Mouse (Mus musculus) midbrain, embryonic 15.5 days (tissue): Measurements from ENCODE around the gene Astl. TPM values are rescaled to one million over a fixed set of nuclear protein-coding genes. Genes with fewer than 3 reads are reported as not detected.

Experiments
- ATAC-seq: fragments of 200-750 bp; cut with Nextera tagmentation; replicated peaks from 2 replicates; pipeline ENCODE4 v1.8.0; 2017; ENCODE audit warnings: moderate TSS enrichment
- H3K27ac ChIP-seq: fragments of 300-500 bp; sonication (generic); 2 replicates; pipeline ENCODE4 v1.5.1; 2015; ENCODE audit warnings: mild to moderate bottlenecking, inconsistent platforms
- H3K27me3 ChIP-seq: fragments of 300-500 bp; sonication (generic); replicated peaks from 2 replicates; pipeline ENCODE4 v1.6.1; 2015; ENCODE audit warnings: inconsistent platforms
- H3K36me3 ChIP-seq: fragments of 300-500 bp; sonication (generic); replicated peaks from 2 replicates; pipeline ENCODE4 v1.6.1; 2015; ENCODE audit warnings: inconsistent platforms
- H3K4me1 ChIP-seq: fragments of 300-500 bp; sonication (generic); 2 replicates; pipeline ENCODE4 v1.6.1; 2015; ENCODE audit warnings: inconsistent platforms
- H3K4me2 ChIP-seq: fragments of 300-500 bp; sonication (generic); 2 replicates; pipeline ENCODE4 v1.6.1; 2015; ENCODE audit warnings: inconsistent platforms, mild to moderate bottlenecking, moderate library complexity
- H3K4me3 ChIP-seq: fragments of 300-500 bp; sonication (generic); 2 replicates; pipeline ENCODE4 v1.5.1; 2015; ENCODE audit warnings: mild to moderate bottlenecking, inconsistent platforms
- H3K9ac ChIP-seq: fragments of 300-500 bp; sonication (generic); 2 replicates; pipeline ENCODE4 v1.6.1; 2015; ENCODE audit warnings: mild to moderate bottlenecking, inconsistent platforms
- H3K9me3 ChIP-seq: fragments of 300-500 bp; sonication (generic); 2 replicates; pipeline ENCODE4 v1.6.1; 2016; ENCODE audit warnings: inconsistent platforms
- WGBS: fragments of 180-500 bp; shearing (Covaris S2); methylation state at CpG from one replicate; pipeline ENCODE4 v1.1.7; 2015; ENCODE audit warnings: mixed read lengths; 5-methylcytosine and 5-hydroxymethylcytosine counted together
- polyA plus RNA-seq: library from polyadenylated mRNA; unstranded; fragments of >200 nt; fragmentation: Nextera tagmentation; extraction: Ambion mirVana; gene quantifications from 2 replicates; pipeline ENCODE4 v1.2.1, GENCODE M21; 2015

The Astl gene
- polyA plus RNA-seq, 1 experiment from 2014 or later, result not detected

DNA sequence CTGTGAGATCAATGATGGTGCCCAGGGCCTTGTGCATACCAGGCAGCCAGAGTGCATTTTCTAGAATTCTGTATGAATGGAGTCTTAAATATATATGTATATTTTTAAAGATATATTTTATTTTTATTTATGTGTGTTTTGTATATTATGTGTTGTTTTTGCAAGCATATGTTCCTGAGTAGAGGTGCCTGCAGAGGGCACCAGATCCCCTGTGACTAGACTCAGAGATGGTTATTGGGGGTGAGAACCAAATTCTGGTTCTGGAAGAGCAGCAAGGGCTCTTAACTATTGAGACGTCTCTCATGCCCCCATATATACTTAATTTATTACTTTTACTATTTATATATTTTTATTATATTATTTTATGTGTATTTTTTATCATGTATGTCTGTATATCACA lies 27.2 kb upstream of the Astl start:
- Histone ChIP-seq H3K27ac (no peak overlapping the region), H3K36me3 (no peaks in the 10 kb centered on the region), H3K4me1 (no peaks in the 10 kb centered on the region), H3K9me3 (no peaks in the 10 kb centered on the region), H3K4me2 (no peak overlapping the region), H3K4me3 (no peak overlapping the region), H3K9ac (no peak overlapping the region), H3K27me3 (no peaks in the 10 kb centered on the region)
- ATAC-seq, result no peak
- 88% methylated on average over 1 of the region's 1 CpGs for WGBS

DNA sequence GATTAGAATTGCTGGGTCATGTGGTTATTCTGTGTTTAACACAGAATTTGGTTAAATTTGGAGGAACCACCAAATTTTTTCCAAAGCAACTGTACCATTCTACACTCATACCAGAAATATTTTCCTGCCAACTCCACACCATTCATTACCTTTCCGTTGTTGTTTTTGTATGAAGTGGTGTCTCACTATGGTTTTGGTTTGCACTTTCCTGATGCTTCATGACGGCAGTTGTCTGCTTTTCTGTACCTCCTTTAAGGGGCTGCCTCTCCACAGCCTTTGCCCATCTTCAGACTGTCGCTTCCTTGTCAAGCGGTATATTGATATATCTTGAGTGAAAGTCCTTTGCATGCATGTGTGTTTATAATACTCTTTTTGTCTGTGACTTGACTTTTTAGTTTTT lies 25.6 kb upstream of the Astl start:
- no peaks in the 10 kb centered on the region for H3K4me1 ChIP-seq
- 96% methylated on average over 4 of the region's 4 CpGs for WGBS
- H3K9ac ChIP-seq, result no peak overlapping the region
- H3K4me2 ChIP-seq, result no peak overlapping the region
- H3K4me3 ChIP-seq, result no peak overlapping the region
- H3K9me3 ChIP-seq, result no peaks in the 10 kb centered on the region
- no peaks in the 10 kb centered on the region for H3K36me3 ChIP-seq
- H3K27me3 ChIP-seq, result no peaks in the 10 kb centered on the region
- no peak overlapping the region for H3K27ac ChIP-seq
- ATAC-seq, result no peak

DNA sequence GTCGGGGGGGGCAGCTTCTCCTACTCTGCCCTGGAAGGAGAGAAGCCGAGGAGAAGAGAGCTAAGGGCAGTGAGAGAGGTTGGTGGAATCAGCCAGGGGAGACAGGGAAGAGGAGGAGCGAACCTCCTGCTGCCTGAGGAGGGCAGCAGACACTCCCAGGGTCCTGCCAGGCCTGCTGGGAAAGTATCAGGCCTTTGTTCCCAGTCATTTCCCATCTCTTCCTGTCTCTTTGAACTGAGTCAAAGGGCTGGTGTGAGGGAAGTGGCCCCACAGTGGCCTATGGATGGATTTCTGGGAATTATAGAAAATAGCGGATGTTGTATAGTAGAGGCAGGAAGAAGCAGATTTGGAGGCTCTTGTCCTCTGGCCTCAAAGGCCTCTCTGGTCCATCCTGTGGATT lies 24.6 kb upstream of the Astl start:
- ATAC-seq, result no peak
- Histone ChIP-seq H3K4me2 (no peak overlapping the region), H3K9me3 (no peaks in the 10 kb centered on the region), H3K27ac (no peak overlapping the region), H3K9ac (no peak overlapping the region), H3K27me3 (no peaks in the 10 kb centered on the region), H3K4me1 (no peaks in the 10 kb centered on the region), H3K4me3 (no peak overlapping the region), H3K36me3 (no peaks in the 10 kb centered on the region)
- 51% methylated on average over 4 of the region's 4 CpGs for WGBS

DNA sequence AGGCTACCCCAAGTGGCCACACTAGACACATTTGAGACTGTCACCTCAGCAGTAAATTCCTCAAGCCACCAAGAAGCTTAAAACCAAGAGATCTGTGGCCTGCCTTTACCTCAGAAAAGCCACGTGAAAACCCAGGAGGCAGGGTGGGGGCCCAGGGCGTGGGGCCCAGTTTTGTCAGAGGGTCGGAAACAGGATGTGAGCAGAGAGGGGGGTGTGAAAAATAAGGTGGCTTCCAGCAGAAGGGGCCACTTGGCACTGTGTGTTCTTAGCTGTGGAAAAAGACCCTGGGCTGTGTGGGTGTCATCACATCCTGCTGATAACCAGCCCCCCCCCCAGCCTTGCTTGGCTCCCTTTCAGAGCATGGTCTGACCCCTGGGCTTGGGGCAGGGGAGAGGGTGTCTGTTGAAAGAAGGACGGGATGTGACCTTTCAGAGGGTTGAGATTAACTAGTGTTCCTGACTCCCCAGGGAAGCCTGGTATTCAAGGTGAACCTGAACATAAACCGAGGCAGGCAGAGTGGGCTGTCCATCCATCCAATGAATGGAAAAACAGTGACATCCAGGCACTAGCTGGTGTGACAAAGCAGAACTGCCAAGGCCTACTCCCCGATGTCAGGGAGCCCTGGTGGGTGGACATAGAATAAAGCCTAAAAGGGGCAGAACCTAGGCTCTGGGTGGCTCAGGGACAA lies 23.8 kb upstream of the Astl start:
- Histone ChIP-seq H3K4me3 (no peak overlapping the region), H3K4me1 (no peaks in the 10 kb centered on the region), H3K9me3 (no peaks in the 10 kb centered on the region), H3K4me2 (no peak overlapping the region), H3K9ac (no peak overlapping the region), H3K27ac (no peak overlapping the region), H3K27me3 (no peaks in the 10 kb centered on the region), H3K36me3 (no peaks in the 10 kb centered on the region)
- ATAC-seq, result no peak
- 69% methylated on average over 6 of the region's 6 CpGs for WGBS

DNA sequence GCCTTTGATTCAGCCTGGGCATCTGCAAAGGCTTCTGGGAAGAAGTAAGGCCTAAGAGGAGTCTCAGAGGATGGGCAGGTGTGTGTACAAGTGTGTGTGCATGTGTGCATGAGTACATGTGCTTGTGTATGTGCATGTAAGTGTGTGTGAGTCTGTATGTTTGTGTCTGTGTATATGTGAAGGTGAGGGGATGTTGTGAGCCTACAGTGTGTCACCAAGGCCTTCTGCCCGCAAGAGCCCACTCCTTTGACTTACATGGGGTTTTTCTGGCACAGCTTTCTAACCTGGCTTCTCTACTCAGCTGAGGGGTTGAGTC lies 23.3 kb upstream of the Astl start:
- H3K9me3 ChIP-seq, result no peaks in the 10 kb centered on the region
- no peaks in the 10 kb centered on the region for H3K4me1 ChIP-seq
- no peaks in the 10 kb centered on the region for H3K27me3 ChIP-seq
- WGBS, result 83% methylated on average over 1 of the region's 1 CpGs
- no peak for ATAC-seq
- no peak overlapping the region for H3K4me2 ChIP-seq
- H3K4me3 ChIP-seq, result no peak overlapping the region
- no peaks in the 10 kb centered on the region for H3K36me3 ChIP-seq
- no peak overlapping the region for H3K9ac ChIP-seq
- H3K27ac ChIP-seq, result no peak overlapping the region

DNA sequence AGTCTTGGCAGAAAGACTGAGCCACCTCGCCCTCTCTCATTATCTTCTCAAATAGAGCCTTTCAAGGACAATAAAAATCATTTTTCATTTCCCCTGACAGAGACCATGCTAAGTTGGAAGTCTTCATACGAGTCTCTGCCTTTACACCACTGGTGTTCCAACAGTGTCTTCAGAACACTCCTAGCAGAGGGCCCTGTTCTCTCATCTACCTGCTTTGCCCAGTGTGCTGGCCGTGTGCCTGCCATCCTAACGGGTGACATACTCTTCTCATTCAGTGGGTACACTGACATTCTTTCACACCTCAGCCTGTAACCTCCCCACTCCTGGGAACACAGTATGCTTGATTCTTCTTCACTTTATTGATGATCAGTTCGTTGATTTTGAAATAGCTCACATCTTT lies 22.0 kb upstream of the Astl start:
- H3K4me2 ChIP-seq, result no peak overlapping the region
- no peaks in the 10 kb centered on the region for H3K36me3 ChIP-seq
- 83% methylated on average over 5 of the region's 5 CpGs for WGBS
- no peak overlapping the region for H3K4me3 ChIP-seq
- H3K9ac ChIP-seq, result no peak overlapping the region
- H3K27me3 ChIP-seq, result no peaks in the 10 kb centered on the region
- H3K27ac ChIP-seq, result no peak overlapping the region
- H3K4me1 ChIP-seq, result no peaks in the 10 kb centered on the region
- no peak for ATAC-seq
- no peaks in the 10 kb centered on the region for H3K9me3 ChIP-seq

DNA sequence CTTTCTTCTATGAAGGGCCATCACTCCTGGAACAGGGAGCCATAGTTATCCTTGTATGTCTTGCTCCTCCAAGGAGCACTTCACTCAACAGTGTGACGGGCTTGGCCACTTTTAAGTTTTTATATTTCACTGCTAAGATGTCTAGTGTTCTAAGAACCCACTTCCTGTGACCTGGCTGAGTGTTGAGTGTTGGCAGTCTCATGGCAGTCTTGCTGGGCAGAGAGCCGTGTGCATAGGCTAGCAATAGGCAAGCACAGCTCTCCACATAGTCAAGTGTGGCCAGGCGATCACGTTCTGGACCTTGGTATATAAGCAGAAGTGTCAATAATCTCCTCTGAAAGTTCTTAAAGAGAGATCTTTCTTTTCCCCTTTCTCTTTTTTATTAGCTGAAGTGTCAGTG lies 20.3 kb upstream of the Astl start:
- H3K36me3 ChIP-seq, result no peaks in the 10 kb centered on the region
- no peak overlapping the region for H3K4me2 ChIP-seq
- no peak overlapping the region for H3K4me3 ChIP-seq
- ATAC-seq, result no peak
- no peaks in the 10 kb centered on the region for H3K27me3 ChIP-seq
- H3K9me3 ChIP-seq, result no peaks in the 10 kb centered on the region
- WGBS, result 90% methylated on average over 4 of the region's 4 CpGs
- no peaks in the 10 kb centered on the region for H3K4me1 ChIP-seq
- H3K27ac ChIP-seq, result no peak overlapping the region
- no peak overlapping the region for H3K9ac ChIP-seq

DNA sequence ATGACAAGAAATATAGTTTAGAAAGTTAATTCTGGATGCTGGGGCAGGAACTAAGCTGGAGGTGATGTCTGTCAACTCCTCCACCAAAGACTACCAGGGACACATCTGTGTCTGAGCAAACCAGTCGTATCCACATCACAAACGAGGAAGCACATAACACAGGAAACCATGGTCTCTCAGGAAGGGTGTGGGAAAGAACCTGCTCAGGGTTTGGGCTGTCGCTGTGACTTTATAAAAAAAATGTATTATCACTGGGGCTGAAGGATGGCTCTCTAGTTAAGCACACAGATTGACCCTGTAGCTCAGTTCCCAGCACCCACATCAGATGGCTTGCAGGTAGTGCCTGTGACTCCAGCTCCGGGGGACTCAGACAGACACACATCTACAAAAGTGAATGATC lies 19.4 kb upstream of the Astl start:
- Histone ChIP-seq H3K27me3 (no peaks in the 10 kb centered on the region), H3K27ac (no peak overlapping the region), H3K36me3 (no peaks in the 10 kb centered on the region), H3K4me3 (no peak overlapping the region), H3K9ac (no peak overlapping the region), H3K9me3 (no peaks in the 10 kb centered on the region), H3K4me2 (no peak overlapping the region), H3K4me1 (no peaks in the 10 kb centered on the region)
- WGBS, result 90% methylated on average over 4 of the region's 4 CpGs
- no peak for ATAC-seq

DNA sequence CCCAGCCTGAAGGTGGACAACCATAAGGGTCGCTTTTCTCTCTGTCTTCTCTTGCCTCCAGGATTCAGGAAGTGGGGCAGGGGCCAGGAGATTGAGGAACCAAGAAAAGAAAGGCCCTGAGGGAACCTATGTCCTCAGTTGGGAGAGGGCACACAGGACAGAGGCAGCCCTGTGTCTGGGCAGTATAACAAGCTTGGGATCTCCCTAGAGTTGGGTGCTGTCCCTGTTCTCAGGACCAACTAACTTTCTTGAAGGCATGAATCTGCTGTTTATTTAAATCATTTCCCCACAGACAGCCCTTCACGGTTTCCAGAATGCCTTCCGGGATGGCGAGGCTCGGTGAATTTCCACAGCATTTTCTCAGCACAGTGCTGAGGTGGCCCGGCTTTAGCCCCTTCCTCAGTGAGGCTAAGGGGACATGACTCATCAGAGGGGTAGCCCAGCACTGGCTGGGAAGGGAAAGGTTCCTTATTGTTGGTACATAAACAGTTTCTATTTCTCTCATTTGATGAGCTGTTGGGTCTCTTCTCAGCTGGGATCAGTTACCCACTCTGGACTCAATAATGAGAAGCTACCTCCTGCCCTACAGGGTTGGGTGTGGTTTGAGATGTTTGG lies 15.7 kb upstream of the Astl start:
- no peaks in the 10 kb centered on the region for H3K4me1 ChIP-seq
- no peak for ATAC-seq

DNA sequence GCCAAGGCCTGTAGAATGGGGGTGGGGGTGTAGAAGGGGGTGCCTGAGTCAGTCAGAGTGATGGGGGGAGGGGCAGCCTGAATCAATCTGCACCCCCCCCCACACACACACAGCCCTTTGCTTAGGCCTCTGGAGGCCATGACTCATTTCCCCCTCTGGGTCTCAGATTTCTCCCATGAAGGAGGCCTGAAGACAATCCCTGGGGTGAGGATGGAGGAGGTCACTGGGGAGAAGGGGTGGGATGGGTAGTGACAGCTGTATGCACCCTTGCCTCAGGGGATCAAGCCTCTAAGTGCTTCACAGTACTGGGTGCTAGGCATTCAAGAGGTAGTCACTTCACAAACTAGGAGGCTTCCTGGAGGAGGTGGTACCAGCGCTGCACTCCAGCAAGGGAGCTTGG lies 14.8 kb upstream of the Astl start:
- H3K9ac ChIP-seq, result no peak overlapping the region
- no peak overlapping the region for H3K4me3 ChIP-seq
- H3K4me2 ChIP-seq, result no peak overlapping the region
- no peaks in the 10 kb centered on the region for H3K36me3 ChIP-seq
- ATAC-seq, result no peak
- no peaks in the 10 kb centered on the region for H3K4me1 ChIP-seq
- no peaks in the 10 kb centered on the region for H3K9me3 ChIP-seq
- no peaks in the 10 kb centered on the region for H3K27me3 ChIP-seq
- H3K27ac ChIP-seq, result no peak overlapping the region
- WGBS, result 96% methylated on average over 1 of the region's 1 CpGs

More for the DNA sequence above, 15.7 kb upstream of the Astl start:
- Histone ChIP-seq H3K9ac (no peak overlapping the region), H3K36me3 (no peaks in the 10 kb centered on the region), H3K4me3 (no peak overlapping the region), H3K4me2 (no peak overlapping the region), H3K9me3 (no peaks in the 10 kb centered on the region), H3K27me3 (no peaks in the 10 kb centered on the region), H3K27ac (no peak overlapping the region)
- 78% methylated on average over 6 of the region's 6 CpGs for WGBS

DNA sequence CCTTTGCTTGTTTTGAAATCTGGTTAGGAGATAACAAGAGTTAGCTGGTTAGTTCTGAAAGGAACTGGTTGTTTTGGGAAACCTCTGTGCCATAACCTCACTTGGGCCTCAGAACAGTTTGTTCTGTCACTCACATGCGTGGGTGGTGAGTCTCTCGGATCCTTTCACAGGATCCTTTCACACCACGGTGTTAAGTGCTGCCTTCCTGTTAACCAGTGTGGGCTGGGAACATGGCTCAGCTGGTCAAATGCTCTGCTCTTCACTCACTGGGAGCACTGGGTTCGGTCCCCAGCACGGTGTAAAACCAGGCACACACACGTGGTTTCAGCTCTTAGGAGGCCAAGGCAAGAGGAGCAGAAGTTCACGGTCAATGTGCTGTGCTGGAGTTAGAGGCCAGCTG lies 14.0 kb upstream of the Astl start:
- Histone ChIP-seq H3K27me3 (no peaks in the 10 kb centered on the region), H3K36me3 (no peaks in the 10 kb centered on the region), H3K4me1 (no peaks in the 10 kb centered on the region), H3K27ac (no peak overlapping the region), H3K9ac (no peak overlapping the region), H3K4me2 (no peak overlapping the region), H3K9me3 (no peaks in the 10 kb centered on the region), H3K4me3 (no peak overlapping the region)
- no peak for ATAC-seq
- WGBS, result 79% methylated on average over 7 of the region's 7 CpGs

DNA sequence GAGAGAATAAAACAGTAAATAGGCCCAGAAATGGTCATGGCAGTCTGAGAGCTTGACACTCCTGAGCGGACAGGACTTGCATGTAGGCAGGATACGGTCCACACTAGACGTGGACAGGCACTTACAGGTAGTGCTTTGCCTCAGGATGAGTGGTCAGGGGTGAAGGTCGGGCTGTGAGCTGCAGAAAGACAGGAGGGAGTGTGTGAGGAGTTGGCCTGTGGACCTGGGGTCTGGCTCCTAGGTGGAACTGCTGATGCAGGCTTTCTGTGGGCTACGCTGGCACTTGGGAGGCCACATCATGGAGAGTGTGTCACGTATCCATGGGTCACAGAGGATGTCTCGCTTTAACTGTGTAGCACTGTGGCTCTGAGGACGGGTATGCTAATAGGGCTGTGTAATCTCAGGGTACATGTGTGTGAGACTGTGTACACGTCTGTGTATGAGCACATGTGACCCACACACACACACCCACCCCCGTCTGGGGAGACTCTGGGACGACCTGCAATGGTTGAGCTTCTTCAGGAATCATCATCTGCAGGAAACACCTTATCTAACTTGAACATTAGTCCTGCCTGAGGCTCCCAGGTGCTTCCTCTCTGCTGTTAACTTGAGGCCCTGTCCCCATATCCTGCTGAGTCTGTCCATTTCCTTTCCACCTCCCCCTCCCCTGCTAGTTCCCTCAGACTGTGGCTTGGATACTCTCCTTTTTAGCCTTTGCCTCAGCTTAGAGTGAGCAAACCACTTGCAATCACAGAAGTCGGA lies 10.2 kb upstream of the Astl start:
- H3K27ac ChIP-seq, result no peak overlapping the region
- H3K27me3 ChIP-seq, result no peaks in the 10 kb centered on the region
- ATAC-seq, result no peak
- H3K9me3 ChIP-seq, result no peaks in the 10 kb centered on the region
- 76% methylated on average over 12 of the region's 12 CpGs for WGBS
- no peaks in the 10 kb centered on the region for H3K4me1 ChIP-seq
- H3K36me3 ChIP-seq, result no peaks in the 10 kb centered on the region
- no peak overlapping the region for H3K4me3 ChIP-seq
- no peak overlapping the region for H3K9ac ChIP-seq
- H3K4me2 ChIP-seq, result no peak overlapping the region
